Mouse (Mus musculus) C2C12 (cell line): ENCODE data around the gene Hpgd. TPM values are rescaled to one million over a fixed set of nuclear protein-coding genes. Genes with fewer than 3 reads are reported as not detected.

Experiments used
- H3K27me3 ChIP-seq: one replicate; pipeline ENCODE4 v1.6.1; 2011; ENCODE audit not compliant: control insufficient read depth, insufficient read depth, insufficient read length
- H3K36me3 ChIP-seq: one replicate; pipeline ENCODE4 v1.6.1; 2011; ENCODE audit not compliant: control insufficient read depth, insufficient read depth
- H3K4me3 ChIP-seq: one replicate; pipeline ENCODE4 v1.5.1; 2011; ENCODE audit warnings: mild to moderate bottlenecking, control low read depth; ENCODE audit not compliant: poor library complexity, insufficient read depth, severe bottlenecking
- H3K79me2 ChIP-seq: one replicate; pipeline ENCODE4 v1.6.1; 2011; ENCODE audit not compliant: control insufficient read depth, insufficient read depth
- H3K79me3 ChIP-seq: one replicate; pipeline ENCODE4 v1.6.1; 2011; ENCODE audit warnings: low read depth, control low read depth
- H3ac ChIP-seq: one replicate; pipeline ENCODE3; 2011; ENCODE audit warnings: low read depth; ENCODE audit not compliant: control insufficient read depth, insufficient read length
- CEBPB ChIP-seq: IDR thresholded peaks from one replicate; pipeline ENCODE4 v1.6.1; 2011; ENCODE audit warnings: low read depth, mild to moderate bottlenecking, control low read depth, moderate library complexity
- CTCF ChIP-seq: IDR thresholded peaks from one replicate; pipeline ENCODE4 v1.5.1; 2011; ENCODE audit not compliant: control insufficient read depth, insufficient read depth, insufficient read length
- FOSL1 ChIP-seq: IDR thresholded peaks from one replicate; pipeline ENCODE4 v1.8.0; 2011; ENCODE audit warnings: mild to moderate bottlenecking, low read length; ENCODE audit not compliant: poor library complexity, insufficient read depth, severe bottlenecking
- MAX ChIP-seq: IDR thresholded peaks from one replicate; pipeline ENCODE4 v1.6.1; 2011; ENCODE audit warnings: mild to moderate bottlenecking, control low read depth
- MYOD1 ChIP-seq: IDR thresholded peaks from one replicate; pipeline ENCODE4 v1.6.1; 2011; ENCODE audit warnings: low read depth; ENCODE audit not compliant: control insufficient read depth, insufficient read length
- MYOG ChIP-seq: IDR thresholded peaks from one replicate; pipeline ENCODE4 v1.6.1; 2011; ENCODE audit not compliant: control insufficient read depth, insufficient read length; ENCODE audit errors: extremely low read depth
- USF1 ChIP-seq: IDR thresholded peaks from one replicate; pipeline ENCODE4 v1.6.1; 2011; ENCODE audit warnings: low read depth, mild to moderate bottlenecking, control low read depth, moderate library complexity
- polyA plus RNA-seq: library from polyadenylated mRNA; unstranded; fragments of >200 nt; fragmentation: generic; extraction: Trizol; gene quantifications from one replicate; pipeline ENCODE4 v1.2.1, GENCODE M21; 2012; ENCODE audit warnings: missing spikeins

Gene Hpgd
- polyA plus RNA-seq, 1 experiment = 0.06 TPM

- no peaks in the 10 kb centered on the region for H3K79me3 ChIP-seq
- TF ChIP-seq CEBPB = no peak
- no peak for TF ChIP-seq CTCF
- TF ChIP-seq MAX = no peak
- TF ChIP-seq USF1 = no peak
- TF ChIP-seq FOSL1 = no peak
- no peak for TF ChIP-seq MYOD1
- no peak for TF ChIP-seq MYOG
- no peak overlapping the region for H3K4me3 ChIP-seq
- no peak overlapping the region for H3ac ChIP-seq
- no peaks in the 10 kb centered on the region for H3K27me3 ChIP-seq
- no peaks in the 10 kb centered on the region for H3K79me2 ChIP-seq
- H3K36me3 ChIP-seq = no peaks in the 10 kb centered on the region
Measured at GRCm38 (mm10) chr8:56335390-56336000, 41.1 kb downstream of the Hpgd start.

- no peaks in the 10 kb centered on the region for H3K36me3 ChIP-seq
- H3K79me2 ChIP-seq = no peaks in the 10 kb centered on the region
Measured at GRCm38 (mm10) chr8:56336771-56337170, 42.4 kb downstream of the Hpgd start.

GRCm38 (mm10) chr8:56343505-56343904 lies 49.1 kb downstream of the Hpgd start:
- Histone ChIP-seq H3K79me3 (no peaks in the 10 kb centered on the region), H3K4me3 (no peak overlapping the region), H3ac (no peak overlapping the region)

More at GRCm38 (mm10) chr8:56336771-56337170, 42.4 kb downstream of the Hpgd start:
- Histone ChIP-seq H3K79me3 (no peaks in the 10 kb centered on the region), H3K27me3 (no peaks in the 10 kb centered on the region), H3K4me3 (no peak overlapping the region), H3ac (no peak overlapping the region)
- TF ChIP-seq USF1 (no peak), CEBPB (no peak), CTCF (no peak), FOSL1 (no peak), MYOD1 (no peak), MAX (no peak), MYOG (no peak)

GRCm38 (mm10) chr8:56343940-56344339 lies 49.6 kb downstream of the Hpgd start:
- no peak for TF ChIP-seq CTCF
- TF ChIP-seq CEBPB = no peak
- TF ChIP-seq FOSL1 = no peak
- no peak for TF ChIP-seq MAX
- no peak for TF ChIP-seq MYOD1
- TF ChIP-seq USF1 = no peak
- no peak for TF ChIP-seq MYOG
- Histone ChIP-seq H3K36me3 (no peaks in the 10 kb centered on the region), H3K27me3 (no peaks in the 10 kb centered on the region), H3K4me3 (no peak overlapping the region), H3K79me2 (no peaks in the 10 kb centered on the region), H3K79me3 (no peaks in the 10 kb centered on the region), H3ac (no peak overlapping the region)

More at GRCm38 (mm10) chr8:56343505-56343904, 49.1 kb downstream of the Hpgd start:
- Histone ChIP-seq H3K79me2 (no peaks in the 10 kb centered on the region), H3K27me3 (no peaks in the 10 kb centered on the region), H3K36me3 (no peaks in the 10 kb centered on the region)
- TF ChIP-seq CEBPB (no peak), USF1 (no peak), MYOD1 (no peak), MAX (no peak), FOSL1 (no peak), CTCF (no peak), MYOG (no peak)

GRCm38 (mm10) chr8:56344359-56344758 lies 50.0 kb downstream of the Hpgd start:
- Histone ChIP-seq H3K4me3 (no peak overlapping the region), H3ac (no peak overlapping the region), H3K79me3 (no peaks in the 10 kb centered on the region), H3K27me3 (no peaks in the 10 kb centered on the region), H3K36me3 (no peaks in the 10 kb centered on the region), H3K79me2 (no peaks in the 10 kb centered on the region)
- no peak for TF ChIP-seq USF1
- TF ChIP-seq CEBPB = no peak
- TF ChIP-seq FOSL1 = no peak
- no peak for TF ChIP-seq MAX
- no peak for TF ChIP-seq CTCF
- TF ChIP-seq MYOG = no peak
- no peak for TF ChIP-seq MYOD1
